Mouse (Mus musculus): Measurements from ENCODE around the gene Ttbk1. TPM values are rescaled to one million over a fixed set of nuclear protein-coding genes. Genes with fewer than 3 reads are reported as not detected.
A peak's percentile ranks its signal among the peaks of the same experiment; 100 is the strongest.
"Not testable (repeated sequence)": the region's sequence is repeated elsewhere in the genome, so short reads cannot be mapped to it uniquely, and the experiment has no call there.

Ttbk1 gene
- total RNA-seq (2021), result 1 to 10 TPM in 1 of 2 experiments, under 1 TPM in 1; 0.77 to 1.4 TPM
- long read RNA-seq, experiment 1, partial matches to known transcripts, result 0 of 1 reads
- long read RNA-seq, experiment 1, other reads (novel, unspliced or antisense), result 1 of 1 reads
- long read RNA-seq, experiment 2, partial matches to known transcripts, result 0 of 1 reads
- long read RNA-seq, experiment 2, other reads (novel, unspliced or antisense), result 1 of 1 reads

DNA sequence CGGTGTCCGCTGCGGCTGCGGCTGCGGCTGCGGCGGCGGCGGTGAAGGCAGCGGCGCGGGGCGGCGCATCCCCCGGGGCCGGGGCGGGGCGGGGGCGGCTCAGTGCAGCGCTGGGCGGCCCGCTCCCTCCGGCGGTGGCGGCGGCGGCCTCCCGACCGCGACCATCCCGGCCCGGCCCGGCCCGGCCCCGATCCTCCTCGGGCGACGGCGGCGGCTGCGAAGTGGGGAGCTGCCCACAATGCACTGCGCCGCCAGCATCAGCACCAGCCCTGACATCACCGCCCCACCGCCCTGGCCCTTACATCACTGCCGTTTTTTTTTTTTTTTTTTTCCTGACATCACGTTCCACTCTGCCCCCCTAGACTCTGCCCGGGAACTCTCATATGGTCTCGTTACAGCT lies at the start of gene Ttbk1:
TSS of gene Ttbk1 (minus strand) at position 245 of the 400 bp plus-strand sequence.
- DNase-seq, result no peak

- DNase-seq, result peak; percentile 58
These were observed 38.3 kb upstream of the Ttbk1 start for GRCm38 (mm10) chr17:46525579-46526307.

GRCm38 (mm10) chr17:46525065-46525464 lies 37.6 kb upstream of the Ttbk1 start:
- DNase-seq, result no peak

DNA sequence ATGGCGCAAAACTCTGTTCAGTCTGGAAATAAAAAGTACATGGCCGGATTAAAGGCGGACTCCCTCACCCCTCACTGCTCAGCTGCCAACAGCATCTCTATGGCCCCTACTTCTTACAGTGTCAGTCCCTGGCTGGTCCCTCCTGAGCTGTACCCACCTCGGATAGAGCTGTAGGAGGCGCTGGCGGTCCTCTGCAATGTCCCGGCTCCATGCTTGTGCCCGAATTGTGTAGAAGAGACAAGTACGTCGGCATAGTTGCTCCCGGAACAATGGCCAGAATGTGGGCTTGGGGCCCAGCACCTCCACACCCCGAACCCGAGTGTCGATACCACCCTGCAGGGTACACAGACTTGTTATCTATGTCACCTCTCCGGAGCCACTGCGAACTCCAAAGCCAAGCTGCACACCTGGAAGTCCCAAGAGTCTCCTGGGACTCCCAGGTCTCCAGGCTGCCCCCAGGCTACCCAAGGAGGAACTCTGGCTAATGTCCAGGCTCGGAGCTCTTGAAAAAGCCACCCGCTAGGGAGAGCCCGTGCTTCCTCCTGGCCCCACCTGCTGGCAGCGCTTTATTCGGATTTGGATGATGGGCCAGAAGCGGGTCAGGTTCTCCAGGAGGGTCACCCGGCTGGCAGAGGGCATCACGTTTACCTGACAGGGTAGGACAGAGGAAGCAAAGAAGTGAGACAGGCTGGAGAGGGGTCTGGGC lies 34.6 kb upstream of the Ttbk1 start:
- DNase-seq, result no peak

DNA sequence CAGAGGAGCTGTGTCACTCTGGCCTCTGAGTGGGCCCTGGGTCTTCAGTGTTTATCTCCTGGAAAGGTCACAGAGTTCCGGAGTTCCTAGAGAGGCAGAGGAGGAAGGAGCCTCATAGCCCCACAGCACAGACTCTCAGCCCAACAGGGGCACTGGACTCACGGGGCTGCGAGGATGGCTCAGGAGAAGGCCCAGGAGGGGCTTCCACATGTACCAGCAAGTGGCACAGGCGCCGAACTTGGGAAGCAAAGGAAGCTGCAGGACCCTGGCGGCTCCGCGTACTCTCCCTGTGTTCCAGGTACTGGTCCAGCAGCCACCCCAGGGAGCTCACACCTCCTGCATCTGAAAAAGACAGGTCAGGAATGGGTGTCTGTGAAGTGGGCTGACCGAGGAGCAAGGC lies 33.7 kb upstream of the Ttbk1 start:
- no peak for DNase-seq

DNA sequence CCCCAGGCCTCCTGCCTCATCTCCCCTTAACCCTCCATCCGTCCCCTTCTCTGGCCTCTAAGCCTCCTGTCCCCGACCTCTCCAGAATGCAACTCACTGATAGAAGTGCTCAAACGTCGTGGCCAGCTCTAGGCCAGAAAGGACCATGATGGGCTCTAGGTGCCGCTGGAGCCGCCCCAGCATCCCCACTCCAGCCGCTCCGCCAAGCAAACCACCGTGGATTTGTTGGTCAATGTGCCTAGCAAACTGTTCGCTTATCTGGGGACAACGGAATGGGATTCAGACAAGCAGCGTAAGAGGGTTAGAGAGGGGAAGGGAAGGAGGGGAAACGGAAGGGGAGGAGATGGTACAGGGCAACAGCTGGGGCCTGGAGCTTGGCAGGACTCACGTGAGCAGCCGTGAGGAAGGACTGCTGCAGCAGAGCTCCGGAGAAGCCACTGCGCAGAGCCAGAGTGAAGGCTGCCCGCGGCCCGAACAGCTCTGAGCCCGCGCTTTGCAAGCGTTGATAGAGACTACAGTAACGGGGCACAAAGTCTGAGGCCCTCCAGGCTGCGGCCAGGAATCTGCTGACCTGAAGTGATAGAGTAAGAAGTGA lies 33.0 kb upstream of the Ttbk1 start:
- no peak for DNase-seq

DNA sequence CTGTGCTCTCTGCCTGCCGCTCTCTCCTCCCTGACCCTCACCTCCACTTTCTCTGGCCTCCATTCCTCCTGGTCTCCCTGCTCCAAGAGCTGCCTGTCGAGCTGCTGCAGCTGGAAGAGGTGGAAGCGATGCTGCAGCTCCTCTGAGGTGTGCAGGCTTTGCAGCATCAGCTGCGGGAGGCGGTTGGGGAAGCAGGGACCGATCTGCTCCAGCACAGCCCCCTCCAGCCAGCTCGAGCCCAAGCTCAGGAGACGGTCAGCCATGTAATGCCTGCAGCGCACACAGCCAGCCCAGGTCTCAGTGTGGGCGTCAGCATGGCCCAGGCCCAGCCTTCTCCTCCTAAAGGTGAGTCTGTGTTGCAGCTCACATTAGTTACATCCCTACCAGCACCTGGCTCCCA lies 32.5 kb upstream of the Ttbk1 start:
- no peak for DNase-seq

DNA sequence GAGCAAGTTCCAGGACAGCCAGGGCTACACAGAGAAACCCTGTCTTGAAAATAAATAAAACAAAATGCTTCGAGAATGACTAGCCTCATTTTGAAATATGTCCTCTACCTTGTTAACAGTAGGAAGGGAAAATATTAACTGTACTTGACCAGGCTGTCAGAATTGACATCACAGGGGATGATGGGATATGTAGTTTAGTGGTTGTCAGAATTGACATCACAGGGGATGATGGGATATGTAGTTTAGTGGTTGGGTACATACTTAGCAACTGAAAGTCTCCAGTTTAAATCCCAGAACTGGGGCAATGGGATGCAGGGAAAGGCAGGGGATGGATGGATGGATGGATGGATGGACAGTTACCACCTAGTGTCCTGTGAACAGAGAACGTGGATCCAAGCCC lies 25.9 kb upstream of the Ttbk1 start:
- no peak for DNase-seq

DNA sequence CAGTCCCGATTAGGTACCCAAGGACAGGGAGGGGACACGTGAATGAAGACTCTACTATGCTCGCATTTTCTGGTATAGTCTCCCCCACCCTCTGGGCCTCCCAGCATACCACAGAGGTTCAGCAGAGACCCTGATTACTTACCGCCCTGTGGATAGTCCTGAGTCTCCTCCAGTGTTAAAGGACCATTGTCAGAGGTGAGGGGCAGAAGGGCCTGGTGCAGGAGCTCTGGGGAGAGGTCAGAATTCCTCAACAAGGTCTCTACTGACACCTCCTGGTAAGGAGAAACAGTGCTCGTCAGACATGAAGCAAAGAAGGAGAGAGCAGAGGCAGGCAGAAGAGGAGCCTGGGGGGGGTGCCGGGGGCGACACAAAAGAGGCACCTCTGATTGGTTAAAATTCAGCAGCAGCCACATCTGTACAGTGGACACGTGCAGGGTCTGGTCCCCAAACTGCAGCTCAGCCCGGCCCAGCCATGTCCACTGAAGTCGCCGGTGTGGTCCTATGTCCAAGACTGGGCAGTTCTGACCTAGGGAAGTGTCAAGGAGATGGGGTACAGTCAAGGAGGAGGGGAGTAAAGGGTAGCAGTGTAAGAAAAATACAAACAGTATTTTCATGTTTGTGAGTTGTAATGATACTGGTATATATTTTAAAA lies 23.7 kb upstream of the Ttbk1 start:
- no peak for DNase-seq

GRCm38 (mm10) chr17:46505617-46506016 lies 18.1 kb upstream of the Ttbk1 start:
- no peak for DNase-seq

GRCm38 (mm10) chr17:46503847-46504638 lies 16.6 kb upstream of the Ttbk1 start:
- DNase-seq, result no peak

- DNase-seq, result no peak
These were observed 15.3 kb upstream of the Ttbk1 start for GRCm38 (mm10) chr17:46502775-46503174.

DNA sequence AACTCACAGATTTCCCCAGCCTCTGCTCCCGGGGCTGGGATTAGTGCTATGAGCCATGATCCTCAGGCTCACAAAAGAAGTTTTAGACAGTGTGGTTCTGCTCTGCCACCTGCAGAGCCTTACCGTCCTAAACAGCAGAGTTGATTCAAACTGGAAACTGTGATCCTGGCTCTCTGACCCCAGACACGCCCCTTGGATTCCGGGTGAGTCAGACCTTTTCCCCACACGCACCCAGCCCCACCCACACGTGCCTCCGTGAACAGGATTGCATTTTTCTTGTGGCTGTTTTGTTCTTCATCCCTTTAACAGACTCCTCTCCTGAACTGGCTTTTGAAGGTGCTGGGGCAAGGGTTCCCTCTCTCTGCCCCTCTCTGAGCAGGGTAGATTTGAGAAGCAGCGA lies 10.5 kb upstream of the Ttbk1 start:
- DNase-seq, result no peak

- peak; percentile 77 for DNase-seq
These were observed 9.4 kb upstream of the Ttbk1 start, which contains the start of gene Dnph1 for GRCm38 (mm10) chr17:46496623-46497434. Gene Dnph1, plus strand, starts transcription at chr17:46496711.

- not testable (repeated sequence) for DNase-seq
These were observed 8.6 kb upstream of the Ttbk1 start for GRCm38 (mm10) chr17:46496081-46496480.

DNA sequence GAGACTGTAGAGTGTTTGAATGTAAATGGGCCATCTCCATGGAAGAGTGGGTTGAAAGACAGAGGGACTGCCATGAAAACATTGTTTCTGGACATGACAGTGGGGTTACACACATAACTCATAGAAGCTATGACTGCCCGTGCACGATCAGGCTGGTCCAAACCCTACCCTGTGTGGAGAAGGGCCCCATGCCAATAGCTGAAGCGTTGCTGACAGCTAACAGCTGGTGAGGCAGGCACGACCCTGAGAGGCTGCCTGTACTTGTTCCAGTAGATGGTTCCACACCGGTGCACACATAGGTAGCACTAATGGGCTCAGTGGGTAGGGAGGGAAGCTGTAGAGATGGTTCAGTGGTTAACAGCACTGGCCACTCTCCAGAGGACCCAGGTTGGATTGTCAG lies 8.0 kb upstream of the Ttbk1 start:
- no peak for DNase-seq

- DNase-seq, result no peak
These were observed 480 bp downstream of the Ttbk1 start for GRCm38 (mm10) chr17:46486995-46487394.

DNA sequence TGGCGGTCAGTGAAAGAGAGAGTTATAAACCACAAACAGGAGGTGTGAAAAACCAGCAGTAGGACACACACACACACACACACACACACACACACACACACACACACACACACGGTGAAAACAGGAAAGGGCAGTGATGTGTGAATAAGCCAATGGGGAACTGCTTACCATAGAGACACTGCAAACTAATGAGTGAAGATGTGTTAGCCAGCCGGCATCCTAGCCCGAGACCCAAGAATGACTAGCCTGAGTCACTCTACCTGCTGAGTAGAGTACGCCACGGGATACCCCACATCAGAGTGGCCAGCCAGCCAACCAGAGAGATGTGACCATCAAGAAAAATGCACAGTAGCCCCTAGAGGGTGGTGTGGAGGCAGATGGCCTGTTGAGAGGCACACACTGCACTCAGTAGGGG lies 3.0 kb downstream of the Ttbk1 start:
- no peak for DNase-seq

- no peak for DNase-seq
These were observed 3.4 kb downstream of the Ttbk1 start for GRCm38 (mm10) chr17:46484021-46484431.

DNA sequence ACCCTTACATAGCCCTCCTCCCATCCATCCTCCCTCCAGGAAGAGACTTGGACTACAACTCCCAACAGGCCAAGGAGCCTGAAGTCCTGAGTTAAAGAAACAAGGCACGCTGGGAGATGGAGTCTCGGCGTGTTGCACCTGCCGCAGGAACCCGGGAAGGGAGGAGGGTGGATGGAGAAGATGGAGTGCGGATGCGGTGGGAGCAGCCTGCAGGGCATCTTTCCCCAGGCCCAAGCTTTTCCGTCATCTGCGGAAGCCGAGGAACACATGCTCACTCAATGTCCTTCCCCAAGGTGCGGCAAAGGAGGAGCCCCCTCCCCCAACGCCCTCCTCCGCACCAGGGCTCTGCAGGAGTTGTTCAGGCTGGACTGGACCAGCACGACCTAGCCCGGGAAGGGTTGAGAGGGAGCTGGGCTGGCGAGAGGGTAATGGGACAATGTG lies 3.9 kb downstream of the Ttbk1 start:
- DNase-seq, result no peak

DNA sequence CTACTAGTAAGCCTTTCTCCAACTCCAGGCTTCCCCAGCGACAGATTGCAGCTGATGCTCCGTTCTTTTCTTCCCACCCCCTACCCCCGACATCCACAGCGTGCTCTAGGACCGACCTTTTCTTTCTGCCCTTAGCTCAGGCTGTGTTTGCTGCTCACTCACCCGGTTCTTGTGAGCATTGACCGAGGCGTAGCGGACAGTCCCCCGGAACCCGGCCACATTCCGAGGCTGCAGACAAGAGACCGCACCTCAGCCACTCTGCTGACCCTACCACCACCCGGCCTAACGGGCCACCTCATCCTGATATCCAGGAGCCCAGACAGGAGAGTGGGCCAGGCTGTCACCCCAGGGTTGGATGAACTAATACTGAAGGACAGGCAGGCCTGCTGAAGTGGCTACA lies 10.2 kb downstream of the Ttbk1 start:
- no peak for DNase-seq

Data from gastrocnemius, postnatal 25 days (tissue).